Mouse (Mus musculus) hindbrain, embryonic 15.5 days (tissue): ENCODE data around the gene Tagln3. TPM values are rescaled to one million over a fixed set of nuclear protein-coding genes. Genes with fewer than 3 reads are reported as not detected.

ENCODE experiments used
- ATAC-seq: fragments of 200-750 bp; cut with Nextera tagmentation; 2 replicates; pipeline ENCODE4 v1.8.0; 2017; ENCODE audit warnings: low read depth, moderate number of reproducible peaks, moderate TSS enrichment; ENCODE audit not compliant: low FRiP score
- H3K27ac ChIP-seq: fragments of 300-500 bp; sonication (generic); replicated peaks from 2 replicates; pipeline ENCODE4 v1.5.1; 2015; ENCODE audit warnings: mild to moderate bottlenecking, inconsistent platforms
- H3K27me3 ChIP-seq: fragments of 300-500 bp; sonication (generic); 2 replicates; pipeline ENCODE4 v1.6.1; 2015; ENCODE audit warnings: control low read depth, inconsistent platforms
- H3K36me3 ChIP-seq: fragments of 300-500 bp; sonication (generic); 2 replicates; pipeline ENCODE4 v1.6.1; 2015; ENCODE audit warnings: control low read depth, inconsistent platforms
- H3K4me1 ChIP-seq: fragments of 300-500 bp; sonication (generic); replicated peaks from 2 replicates; pipeline ENCODE4 v1.6.1; 2015; ENCODE audit warnings: control low read depth, inconsistent platforms
- H3K4me2 ChIP-seq: fragments of 300-500 bp; sonication (generic); 2 replicates; pipeline ENCODE4 v1.6.1; 2015; ENCODE audit warnings: moderate library complexity, mild to moderate bottlenecking, inconsistent platforms
- H3K4me3 ChIP-seq: fragments of 300-500 bp; sonication (generic); 2 replicates; pipeline ENCODE4 v1.5.1; 2015; ENCODE audit warnings: mild to moderate bottlenecking, inconsistent platforms
- H3K9ac ChIP-seq: fragments of 300-500 bp; sonication (generic); 2 replicates; pipeline ENCODE4 v1.6.1; 2015; ENCODE audit warnings: inconsistent platforms
- H3K9me3 ChIP-seq: fragments of 300-500 bp; sonication (generic); 2 replicates; pipeline ENCODE4 v1.6.1; 2016; ENCODE audit warnings: control low read depth, inconsistent platforms
- WGBS: fragments of 180-500 bp; shearing (Covaris S2); methylation state at CpG from one replicate; pipeline ENCODE4 v1.1.7; 2015; 5-methylcytosine and 5-hydroxymethylcytosine counted together
- polyA plus RNA-seq: library from polyadenylated mRNA; unstranded; fragments of >200 nt; fragmentation: Nextera tagmentation; extraction: Ambion mirVana; gene quantifications from 2 replicates; pipeline ENCODE4 v1.2.1, GENCODE M21; 2015

Gene Tagln3
- polyA plus RNA-seq, 1 experiment from 2014 or later = 453 TPM

GRCm38 (mm10) chr16:45670005-45670404, 54.4 kb downstream of the Tagln3 start:
- H3K4me1 ChIP-seq = no peaks in the 10 kb centered on the region
- H3K27ac ChIP-seq = no peak overlapping the region
- H3K4me3 ChIP-seq = no peak overlapping the region
- H3K9me3 ChIP-seq = no peaks in the 10 kb centered on the region
- H3K9ac ChIP-seq = no peak overlapping the region
- H3K36me3 ChIP-seq = no peaks in the 10 kb centered on the region
- 44% methylated on average over 4 of the region's 4 CpGs for WGBS
- no peak for ATAC-seq
- no peak overlapping the region for H3K4me2 ChIP-seq
- H3K27me3 ChIP-seq = no peaks in the 10 kb centered on the region

- WGBS = 75% methylated on average over 3 of the region's 3 CpGs
- no peak overlapping the region for H3K27ac ChIP-seq
- ATAC-seq = no peak
Measured at GRCm38 (mm10) chr16:45668178-45668577, 56.2 kb downstream of the Tagln3 start.

GRCm38 (mm10) chr16:45666136-45666535, 58.3 kb downstream of the Tagln3 start:
- ATAC-seq = no peak
- 91% methylated on average over 2 of the region's 2 CpGs for WGBS
- no peak overlapping the region for H3K9ac ChIP-seq
- H3K4me2 ChIP-seq = no peak overlapping the region
- H3K27ac ChIP-seq = no peak overlapping the region
- no peaks in the 10 kb centered on the region for H3K27me3 ChIP-seq
- H3K4me3 ChIP-seq = no peak overlapping the region
- H3K36me3 ChIP-seq = no peaks in the 10 kb centered on the region
- no peaks in the 10 kb centered on the region for H3K4me1 ChIP-seq
- H3K9me3 ChIP-seq = no peaks in the 10 kb centered on the region

More at GRCm38 (mm10) chr16:45668178-45668577, 56.2 kb downstream of the Tagln3 start:
- Histone ChIP-seq H3K4me1 (no peaks in the 10 kb centered on the region), H3K36me3 (no peaks in the 10 kb centered on the region), H3K9me3 (no peaks in the 10 kb centered on the region), H3K27me3 (no peaks in the 10 kb centered on the region), H3K4me3 (no peak overlapping the region), H3K4me2 (no peak overlapping the region), H3K9ac (no peak overlapping the region)

- Histone ChIP-seq H3K27me3 (no peaks in the 10 kb centered on the region), H3K36me3 (no peaks in the 10 kb centered on the region), H3K4me2 (no peak overlapping the region), H3K27ac (no peak overlapping the region), H3K9me3 (no peaks in the 10 kb centered on the region), H3K4me3 (no peak overlapping the region), H3K4me1 (no peaks in the 10 kb centered on the region), H3K9ac (no peak overlapping the region)
- ATAC-seq = no peak
Measured at GRCm38 (mm10) chr16:45662381-45662780, 62.0 kb downstream of the Tagln3 start.

Other genes with a start within 250 kb of the Tagln3 start
- not detected in 2 replicates for gene Gm609, start 231.6 kb downstream of the Tagln3 start, polyA plus RNA-seq
- not detected in 2 replicates for gene Gm17783, start 192.6 kb downstream of the Tagln3 start, polyA plus RNA-seq
- gene Slc9c1, start 189.3 kb downstream of the Tagln3 start, polyA plus RNA-seq = not detected in 2 replicates
- not detected in 2 replicates for gene Gcsam, start 114.2 kb downstream of the Tagln3 start, polyA plus RNA-seq
- not detected in 2 replicates for gene BC016579, start 70.5 kb downstream of the Tagln3 start, polyA plus RNA-seq
- gene Tmprss7, start 30.9 kb downstream of the Tagln3 start, polyA plus RNA-seq = 0.83 and 1.1 TPM in 2 replicates
- 40.3 and 44.5 TPM in 2 replicates for gene Abhd10, start 18.3 kb upstream of the Tagln3 start, polyA plus RNA-seq
- 7.2 and 9.2 TPM in 2 replicates for gene Phldb2, start 229.0 kb upstream of the Tagln3 start, polyA plus RNA-seq